Mouse (Mus musculus) 3T3-L1 (cell line): ENCODE data around the gene Wwc2.
A peak's percentile ranks its signal among the peaks of the same experiment; 100 is the strongest.

Experiments used
- DNase-seq: peaks from one replicate; pipeline ENCODE4 v3.0.0-alpha.2; 2015; ENCODE audit warnings: low read depth, low spot score

Gene Wwc2

GRCm38 (mm10) chr8:47990911-47991820 lies at the start of gene Wwc2:
Gene Wwc2 (minus strand): TSS chr8:47990924.
- peak; percentile 68 for DNase-seq

GRCm38 (mm10) chr8:48038261-48038934 lies 47.7 kb upstream of the Wwc2 start:
- no peak for DNase-seq

GRCm38 (mm10) chr8:48032046-48032445 lies 41.3 kb upstream of the Wwc2 start:
- no peak for DNase-seq

- no peak for DNase-seq
Measured at GRCm38 (mm10) chr8:48030667-48031066, 39.9 kb upstream of the Wwc2 start.

GRCm38 (mm10) chr8:48026796-48027195 lies 36.1 kb upstream of the Wwc2 start:
- DNase-seq: no peak

- peak; percentile 20 for DNase-seq
Measured at GRCm38 (mm10) chr8:48023206-48023605, 32.5 kb upstream of the Wwc2 start.

- DNase-seq: no peak
Measured at GRCm38 (mm10) chr8:48019737-48020136, 29.0 kb upstream of the Wwc2 start.

GRCm38 (mm10) chr8:48016538-48016937 lies 25.8 kb upstream of the Wwc2 start:
- DNase-seq: peak; percentile 92

GRCm38 (mm10) chr8:48014386-48014785 lies 23.7 kb upstream of the Wwc2 start:
- DNase-seq: no peak

- DNase-seq: no peak
Measured at GRCm38 (mm10) chr8:48013281-48013680, 22.6 kb upstream of the Wwc2 start.

GRCm38 (mm10) chr8:48011871-48012270 lies 21.1 kb upstream of the Wwc2 start:
- no peak for DNase-seq

GRCm38 (mm10) chr8:48010977-48011376 lies 20.3 kb upstream of the Wwc2 start:
- no peak for DNase-seq

- no peak for DNase-seq
Measured at GRCm38 (mm10) chr8:48009399-48009798, 18.7 kb upstream of the Wwc2 start.

- no peak for DNase-seq
Measured at GRCm38 (mm10) chr8:48008936-48009335, 18.2 kb upstream of the Wwc2 start.

GRCm38 (mm10) chr8:48006869-48007268 lies 16.1 kb upstream of the Wwc2 start:
- DNase-seq: no peak

- DNase-seq: no peak
Measured at GRCm38 (mm10) chr8:48002551-48002950, 11.8 kb upstream of the Wwc2 start.

GRCm38 (mm10) chr8:48001395-48001794 lies 10.7 kb upstream of the Wwc2 start:
- DNase-seq: no peak

- DNase-seq: no peak
Measured at GRCm38 (mm10) chr8:47996712-47997111, 6.0 kb upstream of the Wwc2 start.

- DNase-seq: no peak
Measured at GRCm38 (mm10) chr8:47996126-47996525, 5.4 kb upstream of the Wwc2 start.

GRCm38 (mm10) chr8:47995391-47995790 lies 4.7 kb upstream of the Wwc2 start:
- DNase-seq: no peak

- no peak for DNase-seq
Measured at GRCm38 (mm10) chr8:47994618-47995274, 4.0 kb upstream of the Wwc2 start.

- DNase-seq: peak; percentile 90
Measured at GRCm38 (mm10) chr8:47990386-47990772, 345 bp downstream of the Wwc2 start.
